13 mouse cellular contexts compared by ENCODE assay signal in the genomic region with DNA sequence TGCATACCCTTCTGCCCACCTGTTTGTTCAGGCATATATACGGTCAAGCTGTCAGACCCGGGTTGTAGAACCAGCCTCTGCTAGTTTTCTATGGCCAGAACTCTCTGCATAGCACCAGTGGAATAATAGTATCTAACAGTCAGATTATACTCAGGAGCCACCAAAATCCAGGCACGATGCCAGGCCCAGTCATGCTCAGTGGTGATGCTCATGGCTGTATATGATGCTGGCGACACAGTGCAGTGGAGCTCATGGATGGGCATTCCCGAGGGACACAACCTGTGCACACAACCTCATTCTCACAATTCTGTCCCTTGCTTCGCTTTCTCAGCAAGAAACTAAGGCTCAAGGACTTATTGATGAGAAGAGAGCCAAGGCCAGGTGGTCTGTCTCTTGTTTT. TPM values are rescaled to one million over a fixed set of nuclear protein-coding genes. Genes with fewer than 3 reads are reported as not detected.
DNase-seq lines count a peak whose midpoint lies in the region; ATAC-seq and TF ChIP-seq lines count a peak whose summit lies in the region.
"Had no signal": no experiment of that assay in that cellular context is flagged by ENCODE, and none has a peak within 500 bp of the region (broad histone marks: within the 10 kb centered on the region; RNA-seq: fewer than 3 reads in every experiment).

No protein-coding gene starts in this region.

- H3K4me3 ChIP-seq in lung, embryonic 14.5 days (ENCODE audit: low read depth, low read length), result no peak overlapping the region
- no peak overlapping the region for H3K4me3 ChIP-seq in limb, embryonic 12.5 days (replicated peaks)
- H3K4me3 ChIP-seq: heart, embryonic 15.5 days; intestine, embryonic 15.5 days had no signal

- no peak for TF ChIP-seq CTCF in lung, embryonic 14.5 days (IDR thresholded peaks at IDR 0.05; ENCODE audit: low read depth)

- ATAC-seq in lung, embryonic 14.5 days (ENCODE audit: insufficient read depth), result no peak
- ATAC-seq in limb, embryonic 12.5 days (ENCODE audit: insufficient number of reproducible peaks, insufficient read depth, low FRiP score, low TSS enrichment, low read depth), result peak; percentile 24; the same call in 1 of the 2 replicates
- ATAC-seq: intestine, embryonic 15.5 days had no signal

- H3K27ac ChIP-seq in lung, embryonic 14.5 days (ENCODE audit: low read depth), result no peak overlapping the region
- no peak overlapping the region for H3K27ac ChIP-seq in limb, embryonic 12.5 days
- H3K27ac ChIP-seq: heart, embryonic 15.5 days; intestine, embryonic 15.5 days had no signal

- no peak overlapping the region for H3K4me2 ChIP-seq in lung, embryonic 14.5 days
- 0 out of 2 replicates have a peak overlapping the region, but pooled peaks have one; percentile 11 for H3K4me2 ChIP-seq in limb, embryonic 12.5 days
- H3K4me2 ChIP-seq: heart, embryonic 15.5 days; intestine, embryonic 15.5 days had no signal

- no peaks in the 10 kb centered on the region for H3K4me1 ChIP-seq in lung, embryonic 14.5 days (ENCODE audit: insufficient read depth)
- peaks cover 53% of the 10 kb centered on the region for H3K4me1 ChIP-seq in limb, embryonic 12.5 days (replicated peaks)
- H3K4me1 ChIP-seq: intestine, embryonic 15.5 days had no signal

- no peaks in the 10 kb centered on the region for H3K9me3 ChIP-seq in lung, embryonic 14.5 days (ENCODE audit: low read depth, low read length)
- H3K9me3 ChIP-seq in limb, embryonic 12.5 days, result no peaks in the 10 kb centered on the region
- H3K9me3 ChIP-seq: heart, embryonic 15.5 days; intestine, embryonic 15.5 days had no signal

- H3K36me3 ChIP-seq in lung, embryonic 14.5 days (ENCODE audit: insufficient read depth), result no peaks in the 10 kb centered on the region
- no peaks in the 10 kb centered on the region for H3K36me3 ChIP-seq in limb, embryonic 12.5 days
- H3K36me3 ChIP-seq: heart, embryonic 15.5 days; intestine, embryonic 15.5 days had no signal

- 74% methylated on average over 6 of the region's 6 CpGs for WGBS in lung, embryonic 14.5 days
- WGBS in limb, embryonic 12.5 days, result 39% methylated on average over 6 of the region's 6 CpGs

- peak; percentile 58 for DNase-seq in adrenal gland, postnatal 10 days
- DNase-seq in adrenal gland, postnatal 4 days (ENCODE audit: low spot score in 2 of 2), result no peak
- DNase-seq in heart, postnatal 4 days, result peak; percentile 41
- no peak for DNase-seq in heart, adult 8-10 months (ENCODE audit: low spot score)
- DNase-seq in lung, embryonic 14.5 days, result peak; percentile 23
- no peak for DNase-seq in lung, postnatal 4 days
- no peak for DNase-seq in urinary bladder, postnatal 14 days (ENCODE audit: low spot score)
- DNase-seq: layer of hippocampus, adult 9-11 months; lung, postnatal 14 days had no signal

- no peaks in the 10 kb centered on the region for H3K27me3 ChIP-seq in lung, embryonic 14.5 days (ENCODE audit: insufficient read depth, low read length)
- peaks cover 60% of the 10 kb centered on the region for H3K27me3 ChIP-seq in limb, embryonic 12.5 days
- H3K27me3 ChIP-seq: heart, embryonic 15.5 days had no signal

- no peak overlapping the region for H3K9ac ChIP-seq in lung, embryonic 14.5 days
- H3K9ac ChIP-seq in limb, embryonic 12.5 days (replicated peaks), result no peak overlapping the region
- H3K9ac ChIP-seq: heart, embryonic 15.5 days; intestine, embryonic 15.5 days had no signal

RNA-seq across cellular contexts. Expression of gene Scube1, which starts 58.8 kb away (rescaled TPM):
- 1 to 10 TPM; 5.5 to 9.4 TPM for total RNA-seq in adrenal gland, postnatal 10 days (2021)
- total RNA-seq in adrenal gland, postnatal 4 days (2021), result 10 to 100 TPM; 12.2 to 14.5 TPM
- total RNA-seq in heart, postnatal 4 days (2021), result 1 to 10 TPM; 4.2 to 5.4 TPM
- under 1 TPM; 0.59 to 0.97 (median 0.84) TPM for total RNA-seq in heart, adult 8-10 months (2022)
- 4.1 and 6.0 TPM in 2 replicates for polyA plus RNA-seq in lung, embryonic 14.5 days (2014; fragmentation: Nextera tagmentation; extraction: Ambion mirVana)
- 33.6 and 36.7 TPM in 2 replicates for polyA plus RNA-seq in limb, embryonic 12.5 days (2016; fragmentation: Nextera tagmentation; extraction: Ambion mirVana)
- total RNA-seq: monocyte, adult 5-6 weeks had no signal

Comparison
In these comparisons a context has a peak if more than half of its experiments do, and no peak if none do; other contexts are left out.
1. DNase-seq: peak in adrenal gland, postnatal 10 days (single experiment), heart, postnatal 4 days (single experiment) and lung, embryonic 14.5 days (single experiment); none in adrenal gland, postnatal 4 days (0 of 2), heart, adult 8-10 months (single experiment), lung, postnatal 4 days (0 of 2) and urinary bladder, postnatal 14 days (single experiment).